Mouse (Mus musculus) CH12.LX (cell line): Measurements from ENCODE around the gene Irak1bp1. TPM values are rescaled to one million over a fixed set of nuclear protein-coding genes. Genes with fewer than 3 reads are reported as not detected.

Source experiments
- DNase-seq: peaks from one replicate; pipeline ENCODE4 v3.0.0-alpha.2; 2013; ENCODE audit errors: extremely low read depth
- H3K27ac ChIP-seq: 2 replicates; pipeline ENCODE4 v1.5.1; 2012; ENCODE audit warnings: low read depth, mild to moderate bottlenecking, control low read depth, moderate library complexity; ENCODE audit not compliant: insufficient read depth
- H3K27me3 ChIP-seq: replicated peaks from 2 replicates; pipeline ENCODE3; 2012; ENCODE audit warnings: inconsistent platforms
- H3K36me3 ChIP-seq, 2 experiments: replicated peaks in 1 of 2; 2 replicates each; pipeline versions ENCODE3 to v1.6.1; 2012; ENCODE audit warnings: inconsistent platforms in 1 of 2, low read length in 1 of 2, mild to moderate bottlenecking in 1 of 2, mixed read lengths in 1 of 2, moderate library complexity in 1 of 2; ENCODE audit not compliant: control insufficient read depth in 1 of 2, insufficient read depth in 1 of 2
- H3K4me1 ChIP-seq, 2 experiments: 2 replicates each; pipeline ENCODE4 v1.6.1; 2012; ENCODE audit warnings: inconsistent platforms in 1 of 2, moderate library complexity in 1 of 2; ENCODE audit not compliant: insufficient read depth in 2 of 2, control insufficient read depth in 1 of 2
- H3K4me2 ChIP-seq: 2 replicates; pipeline ENCODE4 v1.6.1; 2012; ENCODE audit warnings: low read depth, mild to moderate bottlenecking, control low read depth; ENCODE audit not compliant: poor library complexity, insufficient read depth, severe bottlenecking
- H3K4me3 ChIP-seq, 3 experiments: fragments of 150-350 bp in 1 of 3; sonication (generic) in 1 of 3; replicated peaks in 1 of 3; 2 replicates each; pipeline versions ENCODE3 to v1.5.1; 2011 to 2012; ENCODE audit warnings: low read depth in 2 of 3, low read length in 2 of 3, mild to moderate bottlenecking in 2 of 3, moderate library complexity in 2 of 3, control low read depth in 1 of 3, improper control_type of control experiment in 1 of 3, inconsistent platforms in 1 of 3, mixed read lengths in 1 of 3; ENCODE audit not compliant: poor library complexity in 1 of 3
- H3K79me2 ChIP-seq: replicated peaks from 2 replicates; pipeline ENCODE4 v1.6.1; 2012; ENCODE audit warnings: mild to moderate bottlenecking, moderate library complexity; ENCODE audit not compliant: control insufficient read depth, poor library complexity, insufficient read depth, severe bottlenecking; ENCODE audit errors: extremely low read depth
- H3K9ac ChIP-seq: 2 replicates; pipeline ENCODE4 v1.6.1; 2012; ENCODE audit warnings: low read depth, mild to moderate bottlenecking, control low read depth, moderate library complexity; ENCODE audit not compliant: insufficient read depth
- H3K9me3 ChIP-seq: replicated peaks from 2 replicates; pipeline ENCODE3; 2012; ENCODE audit warnings: low read length, inconsistent platforms, mixed read lengths
- BHLHE40 ChIP-seq: IDR thresholded peaks from 2 replicates; pipeline ENCODE4 v1.6.1; 2011; ENCODE audit warnings: mild to moderate bottlenecking, low read depth, low read length, improper control_type of control experiment
- CTCF ChIP-seq, 2 experiments: IDR thresholded peaks in 1 of 2; conservative IDR thresholded peaks in 1 of 2; 2 replicates each; pipeline ENCODE4 v1.5.1; 2011 to 2012; ENCODE audit warnings: low read depth in 2 of 2, low read length in 2 of 2, improper control_type of control experiment in 1 of 2, inconsistent platforms in 1 of 2, mild to moderate bottlenecking in 1 of 2, moderate library complexity in 1 of 2
- EP300 ChIP-seq: IDR thresholded peaks from 2 replicates; pipeline ENCODE4 v1.6.1; 2011; ENCODE audit warnings: low read length, improper control_type of control experiment
- ETS1 ChIP-seq: conservative IDR thresholded peaks from 2 replicates; pipeline ENCODE4 v1.6.1; 2012; ENCODE audit warnings: low read depth, mild to moderate bottlenecking, inconsistent platforms, low read length, improper control_type of control experiment, moderate library complexity
- GABPA ChIP-seq: IDR thresholded peaks from 2 replicates; pipeline ENCODE4 v1.6.1; 2012; ENCODE audit warnings: low read depth, low read length, improper control_type of control experiment, inconsistent platforms; ENCODE audit not compliant: insufficient replicate concordance
- MAFK ChIP-seq: IDR thresholded peaks from 2 replicates; pipeline ENCODE4 v1.6.1; 2011; ENCODE audit warnings: low read length, improper control_type of control experiment; ENCODE audit not compliant: insufficient replicate concordance
- MAZ ChIP-seq: IDR thresholded peaks from 2 replicates; pipeline ENCODE4 v1.6.1; 2012; ENCODE audit warnings: low read depth, mild to moderate bottlenecking, inconsistent platforms, low read length, improper control_type of control experiment, moderate library complexity
- MEF2A ChIP-seq: IDR thresholded peaks from 2 replicates; pipeline ENCODE4 v1.6.1; 2014; ENCODE audit warnings: low read depth, mild to moderate bottlenecking, inconsistent platforms, low read length, improper control_type of control experiment, borderline replicate concordance
- NELFE ChIP-seq: IDR thresholded peaks from 2 replicates; pipeline ENCODE4 v1.6.1; 2011; ENCODE audit warnings: low read depth, low read length, improper control_type of control experiment
- NRF1 ChIP-seq: IDR thresholded peaks from 2 replicates; pipeline ENCODE4 v1.6.1; 2014; ENCODE audit warnings: low read depth, mild to moderate bottlenecking, inconsistent platforms, low read length, improper control_type of control experiment, moderate library complexity
- PAX5 ChIP-seq: IDR thresholded peaks from 2 replicates; pipeline ENCODE4 v1.6.1; 2012; ENCODE audit warnings: low read length, inconsistent platforms, mixed read lengths
- POLR2AphosphoS2 ChIP-seq: IDR thresholded peaks from 2 replicates; pipeline ENCODE4 v1.6.1; 2011; ENCODE audit warnings: low read depth, low read length, improper control_type of control experiment
- RAD21 ChIP-seq: IDR thresholded peaks from 2 replicates; pipeline ENCODE4 v1.6.1; 2011; ENCODE audit warnings: low read depth, mild to moderate bottlenecking, low read length, improper control_type of control experiment, moderate library complexity
- SMC3 ChIP-seq: IDR thresholded peaks from 2 replicates; pipeline ENCODE4 v1.6.1; 2011; ENCODE audit warnings: low read depth, low read length, improper control_type of control experiment
- TCF12 ChIP-seq: IDR thresholded peaks from 2 replicates; pipeline ENCODE4 v1.6.1; 2014; ENCODE audit warnings: low read depth, mild to moderate bottlenecking, inconsistent platforms, low read length, improper control_type of control experiment
- USF1 ChIP-seq: IDR thresholded peaks from 2 replicates; pipeline ENCODE4 v1.6.1; 2014; ENCODE audit warnings: low read depth, mild to moderate bottlenecking, inconsistent platforms, low read length, improper control_type of control experiment
- USF2 ChIP-seq: conservative IDR thresholded peaks from 2 replicates; pipeline ENCODE4 v1.6.1; 2011; ENCODE audit warnings: low read depth, low read length, improper control_type of control experiment
- ZC3H11A ChIP-seq: IDR thresholded peaks from 2 replicates; pipeline ENCODE4 v1.6.1; 2012; ENCODE audit warnings: low read depth, mild to moderate bottlenecking, inconsistent platforms, low read length, improper control_type of control experiment
- dilution Hi-C: fragments of 300-500 bp; cut with MboI; formaldehyde crosslinking; loops from 2 replicates; pipeline ENCODE4 v1.14.3; 2020; ENCODE audit warnings: low sequenced_read_pairs; ENCODE audit not compliant: extremely low pct_unique_long_range_greater_than_20kb, extremely low pct_ligation_motif_present
- in situ Hi-C: fragments of 300-500 bp; cut with MboI; formaldehyde crosslinking; loops from 3 replicates; pipeline ENCODE4 v1.14.3; 2019; ENCODE audit warnings: low sequenced_read_pairs, low pct_ligation_motif_present, low pct_unique_long_range_greater_than_20kb, mixed read lengths
- polyA plus RNA-seq: library from polyadenylated mRNA; unstranded; fragments of >175 nt; gene quantifications from 2 replicates; pipeline ENCODE4 v1.2.1, GENCODE M21; 2012; ENCODE audit warnings: low read depth; ENCODE audit not compliant: insufficient read length
- total RNA-seq, 2 experiments: library from RNA; depleted of rRNA; stranded (reverse); fragments of 300-350 nt in 1 of 2; fragments of >200 nt in 1 of 2; gene quantifications; 2 replicates each; pipeline ENCODE4 v1.2.3; 2012 to 2014

Irak1bp1 gene
- total and polyA plus RNA-seq, 3 experiments: 16.3 to 44.2 (median 31.4) TPM

GRCm38 (mm10) chr9:82812172-82812963, 17.0 kb upstream of the Irak1bp1 start:
- dilution Hi-C loops: no loop called here
- Histone ChIP-seq H3K4me3 (no peak overlapping the region), H3K79me2 (no peaks in the 10 kb centered on the region), H3K36me3 (no peaks in the 10 kb centered on the region), H3K4me1 (peaks cover 0 to 5% of the 10 kb centered on the region in 2 experiments; a peak in 1 of 4 replicates), H3K9ac (no peak overlapping the region), H3K4me2 (no peak overlapping the region), H3K27me3 (no peaks in the 10 kb centered on the region), H3K9me3 (no peaks in the 10 kb centered on the region), H3K27ac (no peak overlapping the region)
- TF ChIP-seq GABPA: no peak
- no peak for TF ChIP-seq POLR2AphosphoS2
- TF ChIP-seq EP300: no peak
- no peak for TF ChIP-seq USF1
- no peak for TF ChIP-seq PAX5
- TF ChIP-seq ETS1: no peak
- no peak for TF ChIP-seq TCF12
- no peak for TF ChIP-seq MAZ
- TF ChIP-seq MAFK: no peak
- no peak for TF ChIP-seq USF2
- TF ChIP-seq ZC3H11A: no peak
- no peak for TF ChIP-seq NRF1
- no peak for TF ChIP-seq CTCF (conservative IDR thresholded peaks at IDR 0.05 in 1 of 2, IDR thresholded peaks at IDR 0.05 in 1 of 2; ENCODE audit: low read depth in 2 of 2, low read length in 2 of 2)
- TF ChIP-seq BHLHE40: no peak
- in situ Hi-C loops: no loop called here
- DNase-seq: no peak

- no peaks in the 10 kb centered on the region for H3K79me2 ChIP-seq
- H3K36me3 ChIP-seq: no peaks in the 10 kb centered on the region
- H3K4me3 ChIP-seq: no peak overlapping the region
- no peak overlapping the region for H3K27ac ChIP-seq
- TF ChIP-seq MAZ (no peak), SMC3 (peak; percentile 81), MEF2A (no peak), USF1 (no peak), NELFE (no peak), RAD21 (peak; percentile 89), CTCF (conservative IDR thresholded peaks at IDR 0.05 in 1 of 2, IDR thresholded peaks at IDR 0.05 in 1 of 2; ENCODE audit: low read depth in 2 of 2, low read length in 2 of 2) (peak; percentile 24 to 85; a peak in 3 of 4 replicates)
- dilution Hi-C loops: no loop called here
- no peak overlapping the region for H3K9ac ChIP-seq
- H3K4me1 ChIP-seq: no peaks in the 10 kb centered on the region
- in situ Hi-C loops: no loop called here
- H3K9me3 ChIP-seq: no peaks in the 10 kb centered on the region
- DNase-seq: peak; percentile 50
- H3K4me2 ChIP-seq: no peak overlapping the region
- H3K27me3 ChIP-seq: no peaks in the 10 kb centered on the region
Measured at GRCm38 (mm10) chr9:82814536-82814935, 14.8 kb upstream of the Irak1bp1 start.
